ENCODE assay signal across 26 mouse cellular contexts in genomic region chr14:55135676-55136075, GRCm38 (mm10). TPM values are rescaled to one million over a fixed set of nuclear protein-coding genes. Genes with fewer than 3 reads are reported as not detected.
"Had no signal": no experiment of that assay in that cellular context is flagged by ENCODE, and none has a peak within 500 bp of the region (broad histone marks: within the 10 kb centered on the region; RNA-seq: fewer than 3 reads in every experiment).

No protein-coding gene starts in this region.

- DNase-seq: cerebellum, adult 2 months; cerebellum, adult 8-10 months; cerebellum, adult 9-10 months; cerebellum, adult 9-11 months; cerebellum, postnatal 10 days; cerebellum, postnatal 14 days; cerebellum, postnatal 25 days; cerebellum, postnatal 36 days; embryo, embryonic 11 days; forebrain, postnatal 0 days; gastrocnemius, adult 2 months; gastrocnemius, postnatal 10 days; gastrocnemius, postnatal 14 days; gastrocnemius, postnatal 25 days; gastrocnemius, postnatal 36 days; heart, adult 11 months; heart, adult 18-20 months; heart, adult 2 months had no signal

- H3K36me3 ChIP-seq: embryonic facial prominence, embryonic 12.5 days; embryonic facial prominence, embryonic 13.5 days; embryonic facial prominence, embryonic 15.5 days; forebrain, embryonic 10.5 days; forebrain, embryonic 12.5 days; forebrain, embryonic 15.5 days had no signal

- H3K27ac ChIP-seq: embryonic facial prominence, embryonic 12.5 days; embryonic facial prominence, embryonic 13.5 days; embryonic facial prominence, embryonic 15.5 days; forebrain, embryonic 10.5 days; forebrain, embryonic 12.5 days; forebrain, embryonic 13.5 days; forebrain, embryonic 15.5 days; gastrocnemius, adult 2 months; heart, adult 2 months had no signal

- H3K4me3 ChIP-seq: embryonic facial prominence, embryonic 12.5 days; embryonic facial prominence, embryonic 13.5 days; embryonic facial prominence, embryonic 15.5 days; erythroblast, embryonic 14.5 days; forebrain, embryonic 10.5 days; forebrain, embryonic 12.5 days; forebrain, embryonic 13.5 days; forebrain, embryonic 15.5 days; gastrocnemius, adult 2 months; heart, adult 2 months had no signal

- H3K9me3 ChIP-seq: embryonic facial prominence, embryonic 12.5 days; embryonic facial prominence, embryonic 13.5 days; embryonic facial prominence, embryonic 15.5 days; forebrain, embryonic 10.5 days; forebrain, embryonic 12.5 days; forebrain, embryonic 13.5 days; forebrain, embryonic 15.5 days had no signal

- H3K4me1 ChIP-seq: embryonic facial prominence, embryonic 12.5 days; embryonic facial prominence, embryonic 13.5 days; embryonic facial prominence, embryonic 15.5 days; forebrain, embryonic 12.5 days; forebrain, embryonic 13.5 days; forebrain, embryonic 15.5 days had no signal

- H3K27me3 ChIP-seq: embryonic facial prominence, embryonic 12.5 days; embryonic facial prominence, embryonic 13.5 days; embryonic facial prominence, embryonic 15.5 days; forebrain, embryonic 12.5 days; forebrain, embryonic 13.5 days; forebrain, embryonic 15.5 days had no signal

RNA-seq across cellular contexts. Expression of gene Jph4, which starts 18.9 kb away (rescaled TPM):
- polyA plus RNA-seq: erythroblast, embryonic 14.5 days had no signal
